Mouse (Mus musculus) Patski (cell line): ENCODE results near the gene Cdc42ep1. TPM values are rescaled to one million over a fixed set of nuclear protein-coding genes. Genes with fewer than 3 reads are reported as not detected.
"Not testable (repeated sequence)": the region's sequence is repeated elsewhere in the genome, so short reads cannot be mapped to it uniquely, and the experiment has no call there.

Source experiments
- ATAC-seq: fragments of 100-300 bp; one replicate; pipeline ENCODE4 v1.8.0; 2021
- CTCF ChIA-PET: fragments of 350-600 bp; sonication (Branson Sonifier 250); formaldehyde crosslinking; loops from one replicate; lab custom pipeline; 2022; ENCODE audit warnings: inconsistent platforms; lab: Charles Lee
- POLR2A ChIA-PET: fragments of 350-600 bp; sonication (Branson Sonifier 250); formaldehyde crosslinking; loops from one replicate; lab custom pipeline; 2022; ENCODE audit warnings: antibody characterized with exemption, inconsistent platforms; lab: Charles Lee
- DNase-seq: peaks from one replicate; pipeline ENCODE4 v3.0.0-alpha.2; 2011; ENCODE audit warnings: low read depth, low spot score
- H3K27me3 ChIP-seq: fragments of 371-371 bp; one replicate; pipeline ENCODE4 v1.5.1; 2021
- CTCF ChIP-seq: fragments of 100-300 bp; IDR thresholded peaks from one replicate; pipeline ENCODE4 v1.5.1; 2021
- in situ Hi-C: fragments of 300-500 bp; cut with MboI; formaldehyde crosslinking; loops from 3 replicates; pipeline ENCODE4 v1.11.1; 2018; ENCODE audit warnings: low pct_unique_long_range_greater_than_20kb, mixed read lengths
- polyA plus RNA-seq: library from polyadenylated mRNA; unstranded; gene quantifications from one replicate; pipeline ENCODE4 v1.2.3, GENCODE M21; 2021

Gene Cdc42ep1
- polyA plus RNA-seq, 1 experiment from 2014 or later, result 111 TPM

- DNase-seq, result no peak
- no peak for TF ChIP-seq CTCF
- no peak for ATAC-seq
- H3K27me3 ChIP-seq, result no peaks in the 10 kb centered on the region
- CTCF ChIA-PET, result interaction anchor here (0.9 to 1.2 kb wide), 2 partner anchors 49 to 69 kb away, joined by 3 to 5 read pairs; no protein-coding TSS in a partner anchor
- in situ Hi-C loops, result loop anchor here (5.0 kb wide), 2 partner anchors 58 to 253 kb away; no protein-coding TSS in a partner anchor
- POLR2A ChIA-PET, result interaction anchor here (1.0 kb wide), 1 partner anchor 30 kb away, joined by 3 read pairs; no protein-coding TSS in a partner anchor
Measured at GRCm38 (mm10) chr15:78874989-78875388, 32.6 kb downstream of the Cdc42ep1 start.

- in situ Hi-C loops, result no loop called here
- ChIA-PET CTCF (interaction anchor here (0.9 to 1.2 kb wide), 2 partner anchors 49 to 68 kb away, joined by 3 to 5 read pairs; no protein-coding TSS in a partner anchor), POLR2A (interaction anchor here (1.0 kb wide), 1 partner anchor 31 kb away, joined by 3 read pairs; no protein-coding TSS in a partner anchor)
- DNase-seq, result no peak
- H3K27me3 ChIP-seq, result no peaks in the 10 kb centered on the region
- ATAC-seq, result no peak
- TF ChIP-seq CTCF, result no peak
Measured at GRCm38 (mm10) chr15:78875537-78875936, 33.1 kb downstream of the Cdc42ep1 start.

- TF ChIP-seq CTCF, result no peak
- ChIA-PET CTCF (interaction anchor here (0.9 to 1.2 kb wide), 2 partner anchors 42 to 54 kb away, joined by 3 to 5 read pairs; no protein-coding TSS in a partner anchor), POLR2A (interaction anchor here (0.5 kb wide), 1 partner anchor 58 kb away, joined by 3 read pairs; the partner anchor contains the start of gene Nol12)
- in situ Hi-C loops, result no loop called here
- DNase-seq (peak; percentile 83), ATAC-seq (peak; percentile 75)
- no peaks in the 10 kb centered on the region for H3K27me3 ChIP-seq
Measured at GRCm38 (mm10) chr15:78876258-78876696, 33.9 kb downstream of the Cdc42ep1 start.

- H3K27me3 ChIP-seq, result no peaks in the 10 kb centered on the region
- CTCF ChIA-PET, result interaction anchor here (0.9 to 1.2 kb wide), 2 partner anchors 43 to 53 kb away, joined by 3 to 5 read pairs; no protein-coding TSS in a partner anchor
- in situ Hi-C loops, result no loop called here
- ATAC-seq (peak; percentile 63), DNase-seq (peak; percentile 91)
- TF ChIP-seq CTCF, result no peak
- POLR2A ChIA-PET, result interaction anchor here (0.5 to 1.2 kb wide), 4 partner anchors 22 to 57 kb away, joined by 3 to 5 read pairs (median 3); partner anchors contain the start of genes Gm49510, Nol12 and Sh3bp1
Measured at GRCm38 (mm10) chr15:78876991-78877809, 34.8 kb downstream of the Cdc42ep1 start, which contains the start of gene Gga1. Gene Gga1 (plus strand): TSS chr15:78877190.

- ChIA-PET CTCF (interaction anchor here (1.2 to 2.0 kb wide), 2 partner anchors 38 to 43 kb away, joined by 5 read pairs; no protein-coding TSS in a partner anchor), POLR2A (interaction anchor here (0.5 to 1.2 kb wide), 3 partner anchors 22 to 57 kb away, joined by 3 read pairs; partner anchors contain the start of genes Gm49510, Nol12 and Sh3bp1)
- no peaks in the 10 kb centered on the region for H3K27me3 ChIP-seq
- TF ChIP-seq CTCF, result no peak
- ATAC-seq, result no peak
- in situ Hi-C loops, result no loop called here
- no peak for DNase-seq
Measured at GRCm38 (mm10) chr15:78877810-78878390, 35.5 kb downstream of the Cdc42ep1 start.

GRCm38 (mm10) chr15:78878792-78879516, 36.5 kb downstream of the Cdc42ep1 start:
- ChIA-PET POLR2A (interaction anchor here (1.0 kb wide), 1 partner anchor 24 kb away, joined by 3 read pairs; the partner anchor contains the start of gene Lgals2), CTCF (interaction anchor here (2.0 kb wide), 1 partner anchor 37 kb away, joined by 5 read pairs; no protein-coding TSS in a partner anchor)
- ATAC-seq, H3K27me3 ChIP-seq, DNase-seq, in situ Hi-C loops: not testable (repeated sequence)

GRCm38 (mm10) chr15:78880432-78880831, 38.0 kb downstream of the Cdc42ep1 start:
- CTCF ChIA-PET, result no interaction called here
- POLR2A ChIA-PET, result no interaction called here

GRCm38 (mm10) chr15:78881828-78882227, 39.4 kb downstream of the Cdc42ep1 start:
- TF ChIP-seq CTCF, result no peak
- H3K27me3 ChIP-seq, result no peaks in the 10 kb centered on the region
- CTCF ChIA-PET, result no interaction called here
- DNase-seq (no peak), ATAC-seq (no peak)
- in situ Hi-C loops, result no loop called here
- POLR2A ChIA-PET, result no interaction called here

More at GRCm38 (mm10) chr15:78880432-78880831, 38.0 kb downstream of the Cdc42ep1 start:
- in situ Hi-C loops, result no loop called here
- no peak for TF ChIP-seq CTCF
- ATAC-seq (no peak), DNase-seq (no peak)
- no peaks in the 10 kb centered on the region for H3K27me3 ChIP-seq

- in situ Hi-C loops, result no loop called here
- ATAC-seq, result no peak
- no peaks in the 10 kb centered on the region for H3K27me3 ChIP-seq
- no peak for DNase-seq
- POLR2A ChIA-PET, result interaction anchor here (0.8 kb wide), 1 partner anchor 9 kb away, joined by 4 read pairs; no protein-coding TSS in a partner anchor
- TF ChIP-seq CTCF, result no peak
- CTCF ChIA-PET, result interaction anchor here (1.5 to 2.1 kb wide), 2 partner anchors 14 to 23 kb away, joined by 4 to 8 read pairs; no protein-coding TSS in a partner anchor
Measured at GRCm38 (mm10) chr15:78889401-78889853, 47.0 kb downstream of the Cdc42ep1 start.
